In the genomic region with DNA sequence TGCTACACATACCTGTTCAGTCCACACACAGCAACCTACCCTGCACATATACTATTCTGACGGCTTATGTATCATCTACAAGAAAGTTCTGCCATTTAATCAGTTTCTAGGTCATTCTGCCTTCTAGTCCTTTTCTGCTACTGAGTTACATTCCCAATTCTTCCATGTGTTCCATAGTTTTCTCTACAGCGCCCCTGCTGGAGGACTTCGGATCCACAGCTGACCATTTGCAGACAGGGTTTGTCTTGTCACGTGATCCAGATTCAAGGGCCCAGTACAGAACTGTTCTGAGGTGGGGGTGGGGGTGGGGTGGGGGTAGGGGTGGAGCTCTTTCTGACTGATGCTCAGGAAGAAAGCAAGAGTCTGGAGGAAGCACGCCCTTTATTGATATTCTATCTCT, we compare ENCODE assay signal across 9 mouse cellular contexts.
DNase-seq lines count a peak whose midpoint lies in the region; ATAC-seq and TF ChIP-seq lines count a peak whose summit lies in the region.
"Had no signal": no experiment of that assay in that cellular context is flagged by ENCODE, and none has a peak within 500 bp of the region (broad histone marks: within the 10 kb centered on the region; RNA-seq: fewer than 3 reads in every experiment).

No protein-coding gene starts in this region.

- no peaks in the 10 kb centered on the region for H3K4me1 ChIP-seq in forebrain, embryonic 12.5 days
- H3K4me1 ChIP-seq in forebrain, embryonic 16.5 days (replicated peaks; ENCODE audit: control insufficient read depth, insufficient read depth, low read length): no peaks in the 10 kb centered on the region
- no peaks in the 10 kb centered on the region for H3K4me1 ChIP-seq in kidney, postnatal 0 days (replicated peaks; ENCODE audit: insufficient read depth, low read length)
- H3K4me1 ChIP-seq in neural tube, embryonic 11.5 days (ENCODE audit: control insufficient read depth, insufficient read depth, low read length): no peaks in the 10 kb centered on the region
- H3K4me1 ChIP-seq: hindbrain, embryonic 15.5 days had no signal

- H3K27me3 ChIP-seq in forebrain, embryonic 12.5 days: no peaks in the 10 kb centered on the region
- no peaks in the 10 kb centered on the region for H3K27me3 ChIP-seq in forebrain, embryonic 16.5 days (replicated peaks; ENCODE audit: control insufficient read depth, insufficient read depth, low read length)
- H3K27me3 ChIP-seq in kidney, postnatal 0 days (ENCODE audit: insufficient read depth, low read length): no peaks in the 10 kb centered on the region
- no peaks in the 10 kb centered on the region for H3K27me3 ChIP-seq in neural tube, embryonic 11.5 days (ENCODE audit: control insufficient read depth, insufficient read depth, low read length)
- H3K27me3 ChIP-seq: hindbrain, embryonic 15.5 days had no signal

- no peak overlapping the region for H3K9ac ChIP-seq in forebrain, embryonic 12.5 days
- no peak overlapping the region for H3K9ac ChIP-seq in forebrain, embryonic 16.5 days (replicated peaks; ENCODE audit: low read depth, low read length)
- no peak overlapping the region for H3K9ac ChIP-seq in kidney, postnatal 0 days (ENCODE audit: low read depth, low read length)
- H3K9ac ChIP-seq in neural tube, embryonic 11.5 days (ENCODE audit: low read length): no peak overlapping the region
- H3K9ac ChIP-seq: hindbrain, embryonic 15.5 days had no signal

- peak; percentile 59 for TF ChIP-seq CTCF in kidney, postnatal 0 days (IDR thresholded peaks at IDR 0.05; ENCODE audit: low read depth)

- peak; percentile 14 for DNase-seq in 3134 (ENCODE audit: extremely low read depth, insufficient read length, low spot score)
- DNase-seq in adrenal gland, postnatal 36 days: peak; percentile 11 to 22
- no peak for DNase-seq in kidney, postnatal 0 days (ENCODE audit: low spot score)
- DNase-seq in neural tube, embryonic 11.5 days (ENCODE audit: low spot score): peak; percentile 69
- no peak for DNase-seq in layer of hippocampus, adult 8-10 months (ENCODE audit: low spot score in 2 of 2)
- no peak for DNase-seq in cerebellum, adult 8-10 months

- no peak overlapping the region for H3K27ac ChIP-seq in forebrain, embryonic 12.5 days
- H3K27ac ChIP-seq in forebrain, embryonic 16.5 days (ENCODE audit: low read length): no peak overlapping the region
- H3K27ac ChIP-seq in kidney, postnatal 0 days: no peak overlapping the region
- H3K27ac ChIP-seq in neural tube, embryonic 11.5 days (ENCODE audit: low read depth, low read length): no peak overlapping the region
- H3K27ac ChIP-seq: hindbrain, embryonic 15.5 days had no signal

- ATAC-seq in forebrain, embryonic 12.5 days (ENCODE audit: low FRiP score): 0 out of 2 replicates have a peak, but pooled peaks have one; percentile 59
- ATAC-seq in forebrain, embryonic 16.5 days: no peak
- no peak; the same call in 1 of the 2 replicates for ATAC-seq in kidney, postnatal 0 days (replicated peaks; ENCODE audit: low FRiP score, low read depth)
- ATAC-seq in neural tube, embryonic 11.5 days (ENCODE audit: insufficient read depth, low FRiP score, low TSS enrichment): peak; percentile 32; the same call in 1 of the 2 replicates

- H3K9me3 ChIP-seq in forebrain, embryonic 12.5 days: no peaks in the 10 kb centered on the region
- no peaks in the 10 kb centered on the region for H3K9me3 ChIP-seq in forebrain, embryonic 16.5 days (ENCODE audit: control insufficient read depth, low read length)
- no peaks in the 10 kb centered on the region for H3K9me3 ChIP-seq in kidney, postnatal 0 days (replicated peaks; ENCODE audit: low read length)
- no peaks in the 10 kb centered on the region for H3K9me3 ChIP-seq in neural tube, embryonic 11.5 days (ENCODE audit: control insufficient read depth, low read length)
- H3K9me3 ChIP-seq: hindbrain, embryonic 15.5 days had no signal

- H3K36me3 ChIP-seq in forebrain, embryonic 12.5 days (replicated peaks): no peaks in the 10 kb centered on the region
- no peaks in the 10 kb centered on the region for H3K36me3 ChIP-seq in forebrain, embryonic 16.5 days (ENCODE audit: control insufficient read depth, insufficient read depth)
- no peaks in the 10 kb centered on the region for H3K36me3 ChIP-seq in kidney, postnatal 0 days (ENCODE audit: insufficient read depth, low read length)
- H3K36me3 ChIP-seq in neural tube, embryonic 11.5 days (ENCODE audit: control insufficient read depth, insufficient read depth, low read length): no peaks in the 10 kb centered on the region
- H3K36me3 ChIP-seq: hindbrain, embryonic 15.5 days had no signal

- H3K4me3 ChIP-seq in forebrain, embryonic 12.5 days (replicated peaks): no peak overlapping the region
- no peak overlapping the region for H3K4me3 ChIP-seq in forebrain, embryonic 16.5 days (replicated peaks; ENCODE audit: low read length)
- no peak overlapping the region for H3K4me3 ChIP-seq in kidney, postnatal 0 days (replicated peaks; ENCODE audit: low read depth, low read length)
- H3K4me3 ChIP-seq in neural tube, embryonic 11.5 days (ENCODE audit: low read depth, low read length): no peak overlapping the region
- H3K4me3 ChIP-seq: hindbrain, embryonic 15.5 days had no signal

- H3K4me2 ChIP-seq in forebrain, embryonic 12.5 days: no peak overlapping the region
- H3K4me2 ChIP-seq in forebrain, embryonic 16.5 days (ENCODE audit: low read length): no peak overlapping the region
- no peak overlapping the region for H3K4me2 ChIP-seq in kidney, postnatal 0 days (ENCODE audit: low read length)
- no peak overlapping the region for H3K4me2 ChIP-seq in neural tube, embryonic 11.5 days (ENCODE audit: low read depth)
- H3K4me2 ChIP-seq: hindbrain, embryonic 15.5 days had no signal

- WGBS in forebrain, embryonic 12.5 days: 41% methylated on average over 5 of the region's 5 CpGs
- 47% methylated on average over 5 of the region's 5 CpGs for WGBS in forebrain, embryonic 16.5 days
- WGBS in kidney, postnatal 0 days: 61% methylated on average over 5 of the region's 5 CpGs
- 45% methylated on average over 5 of the region's 5 CpGs for WGBS in neural tube, embryonic 11.5 days

Comparison
In these comparisons a context has a peak if more than half of its experiments do, and no peak if none do; other contexts are left out.
1. ATAC-seq: peak in forebrain, embryonic 12.5 days (single experiment) and neural tube, embryonic 11.5 days (single experiment); none in forebrain, embryonic 16.5 days (single experiment) and kidney, postnatal 0 days (single experiment).
2. DNase-seq: peak in 3134 (single experiment), adrenal gland, postnatal 36 days (2 of 2) and neural tube, embryonic 11.5 days (single experiment); none in kidney, postnatal 0 days (single experiment), layer of hippocampus, adult 8-10 months (0 of 2) and cerebellum, adult 8-10 months (single experiment).